10 mouse cellular contexts compared by ENCODE assay signal in genomic region chr5:35671474-35671891, GRCm38 (mm10). TPM values are rescaled to one million over a fixed set of nuclear protein-coding genes. Genes with fewer than 3 reads are reported as not detected.
DNase-seq lines count a peak whose midpoint lies in the region; ATAC-seq and TF ChIP-seq lines count a peak whose summit lies in the region.
"Had no signal": no experiment of that assay in that cellular context is flagged by ENCODE, and none has a peak within 500 bp of the region (broad histone marks: within the 10 kb centered on the region; RNA-seq: fewer than 3 reads in every experiment).

No protein-coding gene starts in this region.

- ATAC-seq in kidney, embryonic 16.5 days (ENCODE audit: low FRiP score, low TSS enrichment), result no peak
- no peak for ATAC-seq in limb, embryonic 14.5 days (ENCODE audit: low FRiP score, low read depth)
- ATAC-seq in granulocyte monocyte progenitor cell, adult 5-6 weeks (replicated peaks; ENCODE audit: poor library complexity, severe bottlenecking), result no peak

- H3K4me1 ChIP-seq in cerebellum, adult 2 months (ENCODE audit: control insufficient read depth, insufficient read depth, low read length), result no peaks in the 10 kb centered on the region
- peaks cover 44% of the 10 kb centered on the region for H3K4me1 ChIP-seq in kidney, embryonic 16.5 days (ENCODE audit: insufficient read depth, low read length)
- H3K4me1 ChIP-seq in limb, embryonic 14.5 days (ENCODE audit: control insufficient read depth, insufficient read depth, low read length), result peaks cover 51% of the 10 kb centered on the region

- no peak overlapping the region for H3K4me2 ChIP-seq in kidney, embryonic 16.5 days (replicated peaks; ENCODE audit: low read depth, low read length)
- H3K4me2 ChIP-seq in limb, embryonic 14.5 days (replicated peaks; ENCODE audit: low read depth, low read length, severe bottlenecking), result no peak overlapping the region
- H3K4me2 ChIP-seq: embryonic facial prominence, embryonic 13.5 days had no signal

- no peaks in the 10 kb centered on the region for H3K9me3 ChIP-seq in kidney, embryonic 16.5 days (ENCODE audit: low read length)
- H3K9me3 ChIP-seq in limb, embryonic 14.5 days (ENCODE audit: control insufficient read depth, low read length), result no peaks in the 10 kb centered on the region
- H3K9me3 ChIP-seq: embryonic facial prominence, embryonic 13.5 days had no signal

- no peak overlapping the region for H3K27ac ChIP-seq in cerebellum, adult 2 months (ENCODE audit: insufficient read depth, low read length)
- peak overlapping the region; percentile 44; the same call in 1 of the 2 replicates for H3K27ac ChIP-seq in kidney, embryonic 16.5 days (ENCODE audit: low read length)
- 0 out of 2 replicates have a peak overlapping the region, but pooled peaks have one; percentile 8 for H3K27ac ChIP-seq in limb, embryonic 14.5 days (replicated peaks; ENCODE audit: low read depth, low read length)
- H3K27ac ChIP-seq: embryonic facial prominence, embryonic 13.5 days had no signal

- WGBS in cerebellum, adult 2 months, result 17% methylated on average over 9 of the region's 9 CpGs
- WGBS in kidney, embryonic 16.5 days, result 66% methylated on average over 9 of the region's 9 CpGs
- WGBS in limb, embryonic 14.5 days, result 75% methylated on average over 9 of the region's 9 CpGs

- peak; percentile 15 for DNase-seq in cerebellum, adult 11 months
- no peak for DNase-seq in cerebellum, adult 8-10 months
- DNase-seq in cerebellum, adult 2 months, result peak; percentile 34 to 56
- peak; percentile 66 for DNase-seq in heart, adult 8-10 months (ENCODE audit: low spot score)
- DNase-seq in limb, embryonic 14.5 days (ENCODE audit: low spot score), result no peak
- DNase-seq in right cerebral cortex, postnatal 36 days (ENCODE audit: low spot score in 2 of 2), result peak; percentile 28 to 49

- TF ChIP-seq POLR2A in cerebellum, adult 2 months (IDR thresholded peaks at IDR 0.05; ENCODE audit: borderline replicate concordance, insufficient read depth, low read length), result no peak
- no peak for TF ChIP-seq POLR2A in limb, embryonic 14.5 days (IDR thresholded peaks at IDR 0.05; ENCODE audit: borderline replicate concordance, extremely low read depth, insufficient read depth, insufficient read length)

- no peak overlapping the region for H3K4me3 ChIP-seq in cerebellum, adult 2 months (replicated peaks; ENCODE audit: insufficient read depth, low read depth, low read length)
- H3K4me3 ChIP-seq in kidney, embryonic 16.5 days (ENCODE audit: low read length), result no peak overlapping the region
- H3K4me3 ChIP-seq in limb, embryonic 14.5 days (replicated peaks; ENCODE audit: low read length), result no peak overlapping the region
- H3K4me3 ChIP-seq: embryonic facial prominence, embryonic 13.5 days had no signal

- H3K36me3 ChIP-seq in kidney, embryonic 16.5 days (ENCODE audit: insufficient read depth, low read length), result no peaks in the 10 kb centered on the region
- H3K36me3 ChIP-seq in limb, embryonic 14.5 days (ENCODE audit: control insufficient read depth, insufficient read depth, low read length), result no peaks in the 10 kb centered on the region
- H3K36me3 ChIP-seq: embryonic facial prominence, embryonic 13.5 days had no signal

- no peaks in the 10 kb centered on the region for H3K27me3 ChIP-seq in cerebellum, adult 2 months (ENCODE audit: control insufficient read depth, insufficient read depth, low read length)
- no peaks in the 10 kb centered on the region for H3K27me3 ChIP-seq in kidney, embryonic 16.5 days (ENCODE audit: insufficient read depth, low read length)
- no peaks in the 10 kb centered on the region for H3K27me3 ChIP-seq in limb, embryonic 14.5 days (ENCODE audit: control insufficient read depth, insufficient read depth, low read length)
- H3K27me3 ChIP-seq: embryonic facial prominence, embryonic 13.5 days had no signal

- TF ChIP-seq CTCF in cerebellum, adult 2 months (IDR thresholded peaks at IDR 0.05; ENCODE audit: borderline replicate concordance, insufficient read depth, low read depth, low read length), result no peak

- H3K9ac ChIP-seq in kidney, embryonic 16.5 days (replicated peaks; ENCODE audit: low read length), result peak overlapping the region; percentile 1; the same call in 1 of the 2 replicates
- H3K9ac ChIP-seq in limb, embryonic 14.5 days (ENCODE audit: low read depth, low read length, severe bottlenecking), result no peak overlapping the region
- H3K9ac ChIP-seq: embryonic facial prominence, embryonic 13.5 days had no signal

RNA-seq across cellular contexts. Expression of gene Htra3, which starts 8.1 kb away (rescaled TPM):
- 7.1 and 9.5 TPM in 2 replicates for polyA plus RNA-seq in cerebellum, adult 2 months (2012; rRNA removed)
- total RNA-seq in heart, adult 8-10 months (2022), result 10 to 100 TPM; 70.4 to 85.8 (median 82.5) TPM
- 16.9 and 18.4 TPM in 2 replicates for polyA plus RNA-seq in kidney, embryonic 16.5 days (2015; fragmentation: Nextera tagmentation; extraction: Ambion mirVana)
- polyA plus RNA-seq in limb, embryonic 14.5 days (2012; rRNA removed), result 48.8 and 73.1 TPM in 2 replicates
- 49.2 and 59.2 TPM in 2 replicates for polyA plus RNA-seq in limb, embryonic 14.5 days (2014; fragmentation: Nextera tagmentation; extraction: Ambion mirVana)
- not detected in 2 replicates for total RNA-seq in granulocyte monocyte progenitor cell, adult 5-6 weeks (2014; fragmentation: Nextera tagmentation)
- not detected in 2 replicates for total RNA-seq in granulocyte monocyte progenitor cell, adult 5-6 weeks (2017)
- total RNA-seq: neutrophil, adult 5-6 weeks had no signal

Comparison
In these comparisons a context has a peak if more than half of its experiments do, and no peak if none do; other contexts are left out.
1. DNase-seq: peak in cerebellum, adult 11 months (single experiment), cerebellum, adult 2 months (2 of 2), heart, adult 8-10 months (single experiment) and right cerebral cortex, postnatal 36 days (2 of 2); none in cerebellum, adult 8-10 months (single experiment) and limb, embryonic 14.5 days (single experiment).